Mouse (Mus musculus) C2C12 (cell line): ENCODE data around the gene Nrd1.

Experiments
- CTCF ChIP-seq: IDR thresholded peaks from one replicate; pipeline ENCODE4 v1.5.1; 2011; ENCODE audit not compliant: control insufficient read depth, insufficient read depth, insufficient read length
- MAX ChIP-seq: IDR thresholded peaks from one replicate; pipeline ENCODE4 v1.6.1; 2011; ENCODE audit warnings: mild to moderate bottlenecking, control low read depth
- MYOG ChIP-seq: IDR thresholded peaks from one replicate; pipeline ENCODE4 v1.6.1; 2011; ENCODE audit not compliant: control insufficient read depth, insufficient read length; ENCODE audit errors: extremely low read depth

DNA sequence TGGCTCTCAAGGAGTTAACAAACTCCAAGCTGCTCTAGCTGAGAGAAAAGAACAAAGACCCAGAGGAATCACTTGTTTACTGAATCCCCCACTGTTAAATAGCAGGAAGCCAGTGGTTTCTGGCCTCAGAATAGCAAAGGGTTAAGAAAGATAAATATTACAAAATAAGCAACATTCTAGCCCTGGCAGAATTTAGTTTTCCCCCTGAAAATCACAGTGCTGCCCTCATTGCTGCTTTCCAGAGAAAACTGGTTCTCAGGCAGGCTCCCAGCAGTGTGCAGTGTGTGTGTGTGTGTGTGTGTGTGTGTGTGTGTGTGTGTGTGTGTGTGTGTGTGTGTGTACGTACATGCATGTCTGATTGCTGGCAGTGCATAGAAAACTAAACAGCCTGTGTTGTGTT, 51.8 kb downstream of the Nrd1 start:
- TF ChIP-seq CTCF (no peak), MAX (no peak), MYOG (no peak)
